Mouse (Mus musculus) left cerebral cortex, adult 11 months (tissue): ENCODE results near the gene Gzmc.
A peak's percentile ranks its signal among the peaks of the same experiment; 100 is the strongest.
"Not testable (repeated sequence)": the region's sequence is repeated elsewhere in the genome, so short reads cannot be mapped to it uniquely, and the experiment has no call there.

Source experiments
- DNase-seq: peaks from one replicate; pipeline ENCODE4 v3.0.0; 2022; ENCODE audit warnings: low spot score

Gzmc gene

GRCm38 (mm10) chr14:56234556-56234955, at the start of gene Gzmc:
TSS of gene Gzmc (minus strand) at chr14:56234656.
- DNase-seq: no peak

- no peak for DNase-seq
Observed at GRCm38 (mm10) chr14:56283816-56284215, 49.4 kb upstream of the Gzmc start.

- DNase-seq: no peak
Observed at GRCm38 (mm10) chr14:56281090-56281489, 46.6 kb upstream of the Gzmc start.

GRCm38 (mm10) chr14:56278691-56279090, 44.2 kb upstream of the Gzmc start:
- not testable (repeated sequence) for DNase-seq

GRCm38 (mm10) chr14:56276096-56276495, 41.6 kb upstream of the Gzmc start:
- not testable (repeated sequence) for DNase-seq

GRCm38 (mm10) chr14:56266109-56266508, 31.7 kb upstream of the Gzmc start:
- no peak for DNase-seq

- no peak for DNase-seq
Observed at GRCm38 (mm10) chr14:56262153-56262552, 27.7 kb upstream of the Gzmc start, which contains the start of gene Gzmb. TSS of gene Gzmb (minus strand) at chr14:56262260.

- no peak for DNase-seq
Observed at GRCm38 (mm10) chr14:56240409-56240808, 6.0 kb upstream of the Gzmc start.

- no peak for DNase-seq
Observed at GRCm38 (mm10) chr14:56211317-56211716, 23.1 kb downstream of the Gzmc start, which contains the start of gene Gzmf. TSS of gene Gzmf (minus strand) at chr14:56211417.

- no peak for DNase-seq
Observed at GRCm38 (mm10) chr14:56205613-56206012, 28.8 kb downstream of the Gzmc start.

GRCm38 (mm10) chr14:56205021-56205420, 29.4 kb downstream of the Gzmc start:
- DNase-seq: not testable (repeated sequence)

GRCm38 (mm10) chr14:56203975-56204374, 30.5 kb downstream of the Gzmc start:
- peak; percentile 24 for DNase-seq

- DNase-seq: no peak
Observed at GRCm38 (mm10) chr14:56186946-56187345, 47.5 kb downstream of the Gzmc start.

- no peak for DNase-seq
Observed at GRCm38 (mm10) chr14:56186521-56186920, 47.9 kb downstream of the Gzmc start.
